Mouse (Mus musculus) CD4-positive naive resting alpha-beta T cell, adult 57 days (primary cell): ENCODE data around the gene Gm17332. TPM values are rescaled to one million over a fixed set of nuclear protein-coding genes. Genes with fewer than 3 reads are reported as not detected.

Experiments
- total RNA-seq: library from RNA; stranded (reverse); gene quantifications from one replicate; pipeline ENCODE4 v1.2.4, GENCODE M21; 2023

Gm17332 gene
- not detected for total RNA-seq

DNA sequence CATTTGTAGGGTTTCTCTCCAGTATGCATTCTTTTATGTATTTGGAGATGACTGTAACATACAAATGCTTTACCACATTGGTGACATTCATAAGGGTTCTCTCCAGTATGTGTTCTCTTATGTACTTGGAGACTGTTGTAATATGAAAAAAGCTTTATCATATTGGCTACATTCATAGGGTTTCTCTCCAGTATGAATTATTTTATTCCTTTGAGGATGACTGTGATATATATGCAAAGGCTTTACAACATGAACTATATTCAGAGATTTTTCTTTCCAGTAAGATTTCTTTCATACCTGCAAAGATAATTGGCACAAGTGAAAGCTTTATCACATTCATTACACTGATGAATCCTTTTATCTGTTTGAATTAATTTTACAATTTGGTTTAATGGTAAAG is at the start of gene Gm17332:
Gm17332 (minus strand) TSS at position 101 of the 400 bp plus-strand sequence.

Other genes starting within 250 kb of the Gm17332 start
- gene Erlec1, start 228.1 kb downstream of the Gm17332 start, total RNA-seq: 25.0 TPM
- 2.0 TPM for gene Chac2, start 196.1 kb downstream of the Gm17332 start, total RNA-seq
- gene Stc2, start 187.6 kb upstream of the Gm17332 start, total RNA-seq: 0.83 TPM